Mouse (Mus musculus) small intestine, adult 2 months (tissue): ENCODE measurements around the gene Tmeff1.

Experiments used
- CTCF ChIP-seq: fragments of 200-500 bp; IDR thresholded peaks from 2 replicates; pipeline ENCODE4 v1.5.1; 2012; ENCODE audit warnings: low read depth, mild to moderate bottlenecking, control low read depth, inconsistent platforms, low read length, moderate library complexity, mixed read lengths; ENCODE audit not compliant: insufficient replicate concordance, insufficient read length; ENCODE audit errors: extremely low read depth
- POLR2A ChIP-seq: fragments of 200-500 bp; IDR thresholded peaks from 2 replicates; pipeline ENCODE4 v1.6.1; 2012; ENCODE audit warnings: low read depth, mild to moderate bottlenecking, control low read depth, inconsistent platforms, low read length, moderate library complexity

DNA sequence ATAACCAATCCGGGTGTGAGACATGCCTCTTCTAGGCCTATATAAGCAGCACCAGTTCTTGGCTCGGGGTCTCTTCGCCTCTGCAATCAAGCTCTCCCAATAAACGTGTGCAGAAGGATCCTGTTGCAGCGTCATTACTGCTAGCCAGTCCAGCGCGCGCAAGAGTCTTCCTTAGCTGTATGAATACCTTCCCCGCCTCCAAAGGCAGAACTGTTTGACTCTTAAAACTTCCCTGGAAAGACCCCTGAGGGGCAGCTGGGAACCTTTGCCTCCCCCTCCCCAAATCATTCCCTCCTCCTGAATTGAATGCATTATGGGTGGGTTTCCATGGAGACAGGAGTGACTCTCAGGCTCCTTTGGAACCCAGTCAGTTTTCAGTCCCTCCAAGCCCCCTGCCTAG lies 93.8 kb downstream of the Tmeff1 start:
- TF ChIP-seq CTCF (no peak), POLR2A (no peak)
